Mouse (Mus musculus): Measurements from ENCODE around the gene Alg3. TPM values are rescaled to one million over a fixed set of nuclear protein-coding genes. Genes with fewer than 3 reads are reported as not detected.

The Alg3 gene
- total RNA-seq (2014; rRNA removed) (11.1 and 19.0 TPM in 2 replicates), polyA plus RNA-seq (2015; fragmentation: Nextera tagmentation; extraction: Ambion mirVana) (29.2 and 30.3 TPM in 2 replicates)

DNA sequence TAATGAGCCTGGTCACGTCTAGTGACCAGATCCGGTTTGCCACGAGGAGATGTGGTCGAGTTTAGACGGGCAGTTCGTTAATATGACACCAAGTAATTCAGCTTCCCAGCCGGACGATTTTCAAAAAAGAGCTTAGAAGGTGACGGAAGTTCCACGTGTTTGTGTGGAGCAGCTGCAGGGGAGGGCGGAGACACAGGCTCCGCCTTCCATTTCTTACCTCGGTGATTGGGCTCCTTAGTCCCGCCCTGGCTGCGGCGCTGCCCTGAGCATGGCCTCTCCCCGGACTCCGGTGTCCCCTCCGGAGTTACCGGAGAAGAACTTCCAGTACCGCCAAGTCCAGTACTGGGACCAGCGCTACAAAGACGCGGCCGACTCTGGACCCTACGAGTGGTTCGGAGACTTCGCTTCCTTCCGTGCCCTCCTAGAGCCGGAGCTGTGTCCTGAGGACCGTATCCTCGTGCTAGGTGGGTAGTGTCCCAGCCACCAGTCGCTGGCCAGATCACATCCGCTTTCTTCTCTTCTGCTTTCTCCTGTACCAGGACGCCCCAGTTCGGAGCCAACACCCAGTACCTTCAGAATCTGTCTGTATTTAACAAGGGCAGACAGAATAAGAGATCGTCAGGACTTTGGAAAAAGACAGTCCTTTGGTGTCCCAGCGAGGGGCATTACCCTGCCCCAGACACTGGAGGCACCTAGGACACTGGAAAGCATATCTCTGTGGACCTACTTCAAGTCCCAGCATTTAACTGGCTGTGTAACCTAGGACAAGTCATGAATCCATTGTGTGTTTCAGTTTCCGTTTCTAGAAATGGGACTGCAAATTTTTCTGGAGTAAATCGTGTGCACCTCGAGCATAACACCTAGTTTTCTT lies at the start of gene Alg3, which contains the start of the genes Eef1akmt4 and Gm49333:
Alg3 (minus strand) TSS at position 379 of the 871 bp plus-strand sequence.
Eef1akmt4 (plus strand) TSS at position 237 of the 871 bp plus-strand sequence.
Gm49333 (plus strand) TSS at position 254 of the 871 bp plus-strand sequence.
- H3K4me3 ChIP-seq (ENCODE audit: low read depth, low read length): peak within 1 kb of the TSS; percentile 71
- peak within 1 kb of the TSS; percentile 84 for H3K27ac ChIP-seq (ENCODE audit: low read depth, low read length)
- H3K36me3 ChIP-seq (ENCODE audit: insufficient read depth): peaks cover 16% of the 10 kb centered on the region; the same call in 1 of the 2 replicates
- ATAC-seq (peak; percentile 96), DNase-seq (peak; percentile 89)
- no peaks in the 10 kb centered on the region for H3K27me3 ChIP-seq (ENCODE audit: insufficient read depth, low read length)
- no peaks in the 10 kb centered on the region for H3K9me3 ChIP-seq (ENCODE audit: low read length)
- peak within 1 kb of the TSS; percentile 87 for H3K4me2 ChIP-seq (ENCODE audit: low read depth)
- WGBS: 2% methylated on average over 41 of the region's 41 CpGs
- peaks cover 12% of the 10 kb centered on the region; the same call in 1 of the 2 replicates for H3K4me1 ChIP-seq (ENCODE audit: insufficient read depth)
- peak within 1 kb of the TSS; percentile 80 for H3K9ac ChIP-seq
- no peak for TF ChIP-seq CTCF (IDR thresholded peaks at IDR 0.05; ENCODE audit: low read depth)

DNA sequence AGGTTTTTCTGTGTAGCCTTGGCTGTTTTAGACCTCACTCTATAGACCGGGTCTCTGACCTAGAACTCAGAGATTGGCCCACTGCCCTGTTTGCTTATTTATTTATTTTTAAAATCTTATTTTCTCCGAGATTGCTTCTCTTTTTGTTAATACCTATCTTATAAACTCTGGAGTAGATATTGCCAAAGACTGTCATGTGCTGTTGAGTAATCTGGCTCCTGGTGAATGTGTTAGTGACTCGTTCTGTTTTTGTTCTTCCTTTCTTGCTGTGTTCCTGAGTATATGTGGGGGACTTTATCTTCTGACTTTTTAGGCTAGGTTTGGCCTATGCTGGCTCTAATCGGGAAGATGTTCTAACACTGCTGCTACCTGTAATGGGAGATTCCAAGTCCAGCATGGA lies 46.1 kb upstream of the Alg3 start:
- Histone ChIP-seq H3K4me2 (ENCODE audit: low read depth) (no peak overlapping the region), H3K9me3 (ENCODE audit: low read length) (no peaks in the 10 kb centered on the region), H3K4me1 (ENCODE audit: insufficient read depth) (peaks cover 5% of the 10 kb centered on the region; the same call in 1 of the 2 replicates), H3K36me3 (ENCODE audit: insufficient read depth) (peaks cover 78% of the 10 kb centered on the region), H3K27ac (ENCODE audit: low read depth, low read length) (no peak overlapping the region), H3K27me3 (ENCODE audit: insufficient read depth, low read length) (no peaks in the 10 kb centered on the region), H3K4me3 (ENCODE audit: low read depth, low read length) (no peak overlapping the region), H3K9ac (no peak overlapping the region)
- TF ChIP-seq CTCF (IDR thresholded peaks at IDR 0.05; ENCODE audit: low read depth): no peak
- ATAC-seq (no peak), DNase-seq (no peak)
- WGBS: 91% methylated on average over 4 of the region's 4 CpGs

DNA sequence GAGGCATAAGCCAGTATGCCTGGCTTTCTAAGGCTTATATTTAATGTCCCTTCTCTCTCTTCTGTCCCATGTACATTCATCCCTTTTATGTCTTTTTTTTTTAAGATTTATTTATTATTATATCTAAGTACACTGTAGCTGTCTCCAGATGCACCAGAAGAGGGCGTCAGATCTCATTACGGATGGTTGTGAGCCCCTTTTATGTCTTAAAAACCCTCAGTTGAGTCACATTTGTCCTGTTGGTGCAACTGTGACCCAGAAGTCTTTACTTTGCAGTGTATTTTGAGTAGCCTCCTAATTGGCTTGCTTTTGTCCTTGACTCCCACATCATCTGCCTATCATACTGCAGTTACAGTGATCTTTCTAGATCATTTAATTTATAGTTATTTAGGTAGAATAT lies 41.8 kb upstream of the Alg3 start:
- ATAC-seq (no peak), DNase-seq (no peak)
- Histone ChIP-seq H3K4me3 (ENCODE audit: low read depth, low read length) (no peak overlapping the region), H3K27ac (ENCODE audit: low read depth, low read length) (no peak overlapping the region), H3K4me2 (ENCODE audit: low read depth) (no peak overlapping the region), H3K9ac (no peak overlapping the region), H3K27me3 (ENCODE audit: insufficient read depth, low read length) (no peaks in the 10 kb centered on the region), H3K4me1 (ENCODE audit: insufficient read depth) (peaks cover 12% of the 10 kb centered on the region; the same call in 1 of the 2 replicates), H3K36me3 (ENCODE audit: insufficient read depth) (peaks cover 37% of the 10 kb centered on the region), H3K9me3 (ENCODE audit: low read length) (no peaks in the 10 kb centered on the region)
- WGBS: 43% methylated on average over 2 of the region's 2 CpGs
- TF ChIP-seq CTCF (IDR thresholded peaks at IDR 0.05; ENCODE audit: low read depth): no peak

DNA sequence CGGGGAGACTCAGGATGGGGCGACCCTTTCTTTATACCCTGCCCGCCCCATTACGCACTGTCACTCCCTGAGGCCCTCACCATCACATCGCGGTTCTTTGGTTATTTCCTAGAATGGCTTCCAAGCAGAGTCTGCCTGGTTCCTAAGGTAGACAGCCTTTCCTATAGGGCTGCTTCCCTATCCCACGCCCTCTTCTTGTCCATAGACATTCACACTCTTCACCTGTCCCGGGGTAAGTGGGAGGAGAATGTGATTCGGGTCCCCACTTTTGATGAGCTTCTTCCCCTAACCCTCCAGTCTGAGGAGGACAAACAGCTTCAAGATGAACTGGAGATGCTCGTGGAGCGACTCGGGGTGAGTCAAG lies 40.4 kb upstream of the Alg3 start:
- Histone ChIP-seq H3K4me2 (ENCODE audit: low read depth) (peak overlapping the region; percentile 82), H3K27ac (ENCODE audit: low read depth, low read length) (peak overlapping the region; percentile 82; the same call in 1 of the 2 replicates), H3K27me3 (ENCODE audit: insufficient read depth, low read length) (no peaks in the 10 kb centered on the region), H3K9me3 (ENCODE audit: low read length) (no peaks in the 10 kb centered on the region), H3K9ac (peak overlapping the region; percentile 85), H3K4me3 (ENCODE audit: low read depth, low read length) (peak overlapping the region; percentile 76), H3K36me3 (ENCODE audit: insufficient read depth) (peaks cover 25% of the 10 kb centered on the region), H3K4me1 (ENCODE audit: insufficient read depth) (peaks cover 12% of the 10 kb centered on the region; the same call in 1 of the 2 replicates)
- no peak for ATAC-seq
- no peak for DNase-seq
- WGBS: 11% methylated on average over 12 of the region's 12 CpGs
- no peak for TF ChIP-seq CTCF (IDR thresholded peaks at IDR 0.05; ENCODE audit: low read depth)

DNA sequence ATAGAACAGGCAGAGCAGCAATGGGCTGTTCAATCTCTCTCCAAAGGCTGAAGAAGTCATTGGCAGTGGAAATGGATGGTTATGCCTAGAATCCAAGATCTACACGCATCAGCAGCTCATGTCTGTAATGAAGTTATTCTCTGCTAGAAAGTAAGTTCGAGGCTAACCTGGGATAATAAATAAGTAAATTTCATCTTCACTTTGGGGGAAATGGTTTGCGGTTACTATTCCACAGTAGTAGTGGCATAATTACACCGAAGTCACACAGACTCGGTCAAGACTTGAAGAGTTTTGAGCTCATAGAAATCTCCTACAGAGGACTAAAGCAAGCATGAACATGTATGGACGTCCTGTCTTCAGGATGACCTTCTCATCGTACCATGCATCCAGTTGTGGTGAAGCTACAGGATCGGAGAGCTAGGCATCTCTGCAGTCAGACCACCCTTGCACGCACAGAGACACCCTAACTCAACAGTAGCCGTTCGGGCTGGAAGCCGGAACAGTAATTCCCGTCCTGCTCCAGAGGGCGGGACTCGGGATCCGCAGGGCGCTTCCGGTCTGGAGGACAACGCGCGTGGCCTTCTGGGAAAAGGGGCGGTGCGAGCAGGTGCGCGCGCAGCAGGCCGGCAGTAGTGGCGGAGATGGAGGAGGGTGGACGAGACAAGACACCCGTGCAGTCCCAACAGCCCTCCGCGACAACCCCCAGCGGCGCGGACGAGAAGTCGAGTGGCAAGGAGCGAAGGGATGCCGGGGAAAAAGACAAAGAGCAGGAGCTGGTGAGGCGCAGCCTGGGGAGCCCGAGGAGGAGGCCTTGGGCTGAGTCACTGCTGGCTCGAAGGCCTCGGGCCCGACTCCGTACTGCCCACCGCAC lies 39.8 kb upstream of the Alg3 start, which contains the start of gene Psmd2:
Psmd2 (plus strand) TSS at position 577 of the 871 bp plus-strand sequence.
- ATAC-seq: peak; percentile 98

DNA sequence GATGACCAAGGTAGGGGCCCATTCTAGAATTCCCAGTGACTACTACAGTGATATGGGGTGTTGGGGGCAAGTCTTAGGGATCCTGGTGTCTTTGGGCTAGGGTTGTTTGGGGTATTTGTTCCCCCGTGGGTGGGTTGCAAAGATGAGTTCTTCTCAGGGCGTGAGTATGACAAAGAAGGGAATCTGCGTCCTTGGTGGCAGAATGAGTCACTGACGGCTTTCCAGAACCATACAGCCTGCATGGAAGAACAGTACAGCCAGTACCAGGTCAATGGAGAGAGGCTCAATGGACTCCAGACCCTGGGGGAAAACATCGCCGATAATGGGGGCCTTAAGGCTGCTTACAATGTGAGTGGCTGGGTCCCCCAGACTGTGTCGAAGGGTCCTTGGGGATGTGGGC lies 32.4 kb upstream of the Alg3 start:
- no peaks in the 10 kb centered on the region for H3K9me3 ChIP-seq (ENCODE audit: low read length)
- H3K9ac ChIP-seq: no peak overlapping the region
- H3K27ac ChIP-seq (ENCODE audit: low read depth, low read length): no peak overlapping the region
- H3K4me2 ChIP-seq (ENCODE audit: low read depth): no peak overlapping the region
- peaks cover 20% of the 10 kb centered on the region for H3K36me3 ChIP-seq (ENCODE audit: insufficient read depth)
- H3K4me1 ChIP-seq (ENCODE audit: insufficient read depth): no peaks in the 10 kb centered on the region
- DNase-seq (no peak), ATAC-seq (no peak)
- H3K4me3 ChIP-seq (ENCODE audit: low read depth, low read length): no peak overlapping the region
- TF ChIP-seq CTCF (IDR thresholded peaks at IDR 0.05; ENCODE audit: low read depth): no peak
- H3K27me3 ChIP-seq (ENCODE audit: insufficient read depth, low read length): no peaks in the 10 kb centered on the region
- 90% methylated on average over 7 of the region's 7 CpGs for WGBS

More for the DNA sequence above, 39.8 kb upstream of the Alg3 start, which contains the start of gene Psmd2:
- Histone ChIP-seq H3K9ac (peak within 1 kb of the TSS; percentile 85), H3K9me3 (ENCODE audit: low read length) (no peaks in the 10 kb centered on the region), H3K4me1 (ENCODE audit: insufficient read depth) (peaks cover 12% of the 10 kb centered on the region; the same call in 1 of the 2 replicates), H3K27me3 (ENCODE audit: insufficient read depth, low read length) (no peaks in the 10 kb centered on the region), H3K4me2 (ENCODE audit: low read depth) (peak within 1 kb of the TSS; percentile 82), H3K4me3 (ENCODE audit: low read depth, low read length) (peak within 1 kb of the TSS; percentile 76), H3K27ac (ENCODE audit: low read depth, low read length) (peak within 1 kb of the TSS; percentile 82), H3K36me3 (ENCODE audit: insufficient read depth) (peaks cover 25% of the 10 kb centered on the region)
- 2% methylated on average over 46 of the region's 46 CpGs for WGBS
- TF ChIP-seq CTCF (IDR thresholded peaks at IDR 0.05; ENCODE audit: low read depth): peak; percentile 25
- DNase-seq: peak; percentile 96
